Mouse (Mus musculus): ENCODE data around the gene Cfhr1.

The Cfhr1 gene

DNA sequence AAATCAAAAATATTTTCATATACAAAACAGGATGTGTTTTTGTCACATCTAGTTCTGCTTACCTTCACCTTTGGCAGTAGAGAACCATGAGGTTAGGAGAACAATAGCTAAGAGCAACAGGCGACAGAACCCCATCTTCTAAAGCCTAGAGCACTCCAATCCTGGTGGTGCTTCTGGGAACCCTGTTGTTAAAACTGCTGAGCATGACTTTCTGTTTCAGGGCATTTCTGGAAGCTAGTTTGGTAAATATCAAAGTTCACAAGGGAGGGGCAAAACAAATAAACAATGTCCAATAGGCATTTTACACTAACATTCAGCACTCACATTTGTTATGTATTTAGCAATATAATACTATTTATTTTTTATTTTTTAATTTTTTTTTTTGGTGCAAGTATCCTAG, at the start of gene Cfhr1:
Gene Cfhr1, minus strand, starts transcription at position 249 of the 400 bp plus-strand sequence.
- no peak for DNase-seq

DNA sequence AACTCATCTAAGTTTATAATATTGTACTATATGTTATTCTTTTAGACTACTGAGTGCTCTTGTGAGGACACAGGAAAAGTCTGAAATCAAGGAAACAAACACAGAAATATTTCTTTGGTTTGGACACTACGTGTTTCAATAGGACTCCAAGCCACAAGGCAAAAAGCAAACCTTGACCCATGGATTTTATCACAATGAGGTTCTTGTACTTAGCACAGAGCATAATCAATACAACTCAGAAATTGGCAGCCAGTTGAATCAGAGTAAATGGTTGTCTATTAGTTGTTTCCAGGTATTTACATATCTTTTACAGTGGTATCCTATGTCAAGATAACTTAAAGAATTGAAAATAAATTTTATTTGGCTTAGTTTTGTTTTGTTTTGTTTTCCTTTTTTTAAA, 8.8 kb downstream of the Cfhr1 start:
- no peak for DNase-seq

DNA sequence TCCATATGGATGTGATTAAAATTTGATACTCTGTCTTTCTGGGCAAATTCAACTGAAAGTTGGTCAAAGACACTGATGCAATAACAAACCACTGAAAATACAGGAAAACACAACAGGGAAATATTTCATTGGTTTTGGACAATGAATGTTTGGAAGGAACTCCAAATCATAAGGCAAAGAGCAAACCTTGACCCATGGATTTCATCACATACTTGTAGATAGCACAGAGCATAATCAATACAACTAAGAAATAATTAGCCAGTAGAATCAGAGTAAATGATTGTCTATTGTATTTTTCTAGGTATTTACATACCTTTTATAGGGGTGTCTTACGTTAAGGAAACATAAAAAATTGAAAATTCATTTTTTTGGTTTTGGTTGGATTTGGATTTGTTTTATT, 11.5 kb downstream of the Cfhr1 start:
- DNase-seq, result no peak

DNA sequence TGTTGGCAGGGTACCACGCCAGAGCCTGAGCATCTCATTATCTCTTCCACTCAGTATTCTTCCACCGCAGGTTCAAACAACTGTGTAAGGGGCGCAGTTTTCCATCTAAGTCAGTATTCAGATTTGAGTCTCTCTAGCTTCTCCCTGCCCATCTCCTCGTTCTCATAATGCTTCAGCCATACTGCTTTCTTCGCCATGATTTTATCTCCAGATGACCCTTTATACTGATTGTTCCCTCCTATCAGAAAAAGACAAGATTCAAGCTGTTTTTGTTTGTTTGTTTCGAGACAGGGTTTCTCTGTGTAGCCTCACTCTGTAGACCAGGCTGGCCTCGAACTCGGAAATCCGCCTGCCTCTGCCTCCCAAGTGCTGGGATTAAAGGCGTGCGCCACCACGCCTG, 45.5 kb downstream of the Cfhr1 start:
- DNase-seq, result no peak

DNA sequence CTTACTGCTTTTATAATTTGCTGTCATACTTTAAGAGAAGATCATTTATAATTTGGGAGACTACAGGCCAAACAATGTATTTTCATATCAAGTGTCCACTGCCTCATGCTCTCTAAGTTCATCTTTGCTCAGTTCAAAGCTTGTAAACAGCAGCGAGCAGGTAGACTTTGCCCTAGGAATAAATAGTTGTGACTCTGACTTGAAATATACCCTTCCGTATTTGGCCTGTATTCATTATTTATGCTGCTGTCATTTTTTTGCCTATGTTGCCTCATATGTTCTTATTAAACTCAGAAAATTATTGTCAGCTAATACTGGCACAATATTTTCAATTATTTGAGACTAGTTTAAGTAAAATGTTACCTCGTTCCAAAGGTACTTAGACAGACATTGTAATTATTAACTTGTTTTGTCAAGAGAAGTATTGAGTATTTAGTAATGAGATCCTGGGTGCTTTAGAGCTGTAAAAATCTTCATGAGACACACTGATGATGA, 58.8 kb downstream of the Cfhr1 start, which contains the start of gene F13b:
Gene F13b, plus strand, starts transcription at position 445 of the 495 bp plus-strand sequence.
- DNase-seq, result no peak

DNA sequence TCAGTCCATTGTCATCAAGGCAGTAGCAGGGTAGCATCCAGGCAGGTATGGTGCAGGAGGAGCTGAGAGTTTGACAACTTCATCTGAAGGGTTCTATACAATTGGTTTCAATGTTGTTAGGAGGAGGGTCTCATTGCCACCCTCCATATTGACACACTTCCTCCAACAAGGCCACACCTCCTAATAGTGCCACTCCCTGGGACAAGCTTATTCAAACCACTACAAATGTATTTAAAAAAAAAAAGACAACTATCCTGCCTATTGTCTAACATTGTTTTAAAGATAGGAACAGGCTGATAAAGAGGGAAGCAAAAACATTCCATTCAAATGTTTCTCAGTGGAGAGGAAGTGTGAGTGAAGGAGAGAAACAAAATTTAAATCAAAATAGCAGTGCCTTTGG, 60.3 kb downstream of the Cfhr1 start:
- DNase-seq, result no peak
